In the genomic region with DNA sequence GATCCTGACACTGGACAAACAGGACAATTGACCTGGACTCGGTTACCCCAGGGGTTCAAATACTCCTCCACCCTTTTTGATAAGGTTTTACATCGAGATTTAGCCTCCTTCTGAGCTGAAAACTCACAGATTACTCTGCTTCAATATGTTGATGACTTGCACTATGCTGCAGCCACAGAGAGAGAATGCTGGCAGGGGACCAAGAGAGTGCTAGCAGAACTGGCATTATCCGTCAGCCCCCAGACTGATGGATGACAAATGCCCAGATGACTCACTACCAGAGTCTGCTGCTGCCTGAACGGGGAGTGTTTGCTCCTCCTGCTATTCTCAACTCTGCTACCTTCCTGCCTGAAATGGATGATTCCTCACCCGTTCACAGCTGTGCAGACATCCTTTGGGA, we compare ENCODE assay signal across 2 mouse cellular contexts. TPM values are rescaled to one million over a fixed set of nuclear protein-coding genes. Genes with fewer than 3 reads are reported as not detected.
"Had no signal": no experiment of that assay in that cellular context is flagged by ENCODE, and none has a peak within 500 bp of the region (broad histone marks: within the 10 kb centered on the region; RNA-seq: fewer than 3 reads in every experiment).

No protein-coding gene starts in this region.

RNA-seq across cellular contexts. Expression of gene Obox5, which starts 0.6 kb away (rescaled TPM):
- total RNA-seq: megakaryocyte, adult 5-6 weeks; megakaryocyte-erythroid progenitor cell, adult 5-6 weeks had no signal
